Mouse (Mus musculus): ENCODE measurements around the gene Lrrc49. TPM values are rescaled to one million over a fixed set of nuclear protein-coding genes. Genes with fewer than 3 reads are reported as not detected.

The Lrrc49 gene
- polyA plus RNA-seq, 1 experiment: 73.5 TPM

- Histone ChIP-seq H3K4me3 (ENCODE audit: insufficient read depth, low read length) (no peak overlapping the region), H3K4me1 (ENCODE audit: control insufficient read depth, insufficient read depth, low read length) (peaks cover 7% of the 10 kb centered on the region), H3K27ac (ENCODE audit: insufficient read depth, low read length) (no peak overlapping the region)
- TF ChIP-seq POLR2A (IDR thresholded peaks at IDR 0.05; ENCODE audit: extremely low read depth, insufficient read depth, low read length): no peak
- no peak for TF ChIP-seq CTCF (IDR thresholded peaks at IDR 0.05; ENCODE audit: extremely low read depth, insufficient read depth, low read length)
Observed at GRCm38 (mm10) chr9:60664385-60664784, 23.6 kb downstream of the Lrrc49 start.

- no peak overlapping the region for H3K4me3 ChIP-seq (ENCODE audit: insufficient read depth, low read length)
- TF ChIP-seq POLR2A (IDR thresholded peaks at IDR 0.05; ENCODE audit: extremely low read depth, insufficient read depth, low read length) (no peak), CTCF (IDR thresholded peaks at IDR 0.05; ENCODE audit: extremely low read depth, insufficient read depth, low read length) (no peak)
- H3K4me1 ChIP-seq (ENCODE audit: control insufficient read depth, insufficient read depth, low read length): peaks cover 7% of the 10 kb centered on the region
- H3K27ac ChIP-seq (ENCODE audit: insufficient read depth, low read length): no peak overlapping the region
Observed at GRCm38 (mm10) chr9:60662936-60663335, 25.0 kb downstream of the Lrrc49 start.

GRCm38 (mm10) chr9:60653582-60653981, 34.4 kb downstream of the Lrrc49 start:
- no peak overlapping the region for H3K27ac ChIP-seq (ENCODE audit: insufficient read depth, low read length)
- H3K4me1 ChIP-seq (ENCODE audit: control insufficient read depth, insufficient read depth, low read length): peaks cover 7% of the 10 kb centered on the region
- no peak for TF ChIP-seq POLR2A (IDR thresholded peaks at IDR 0.05; ENCODE audit: extremely low read depth, insufficient read depth, low read length)
- TF ChIP-seq CTCF (IDR thresholded peaks at IDR 0.05; ENCODE audit: extremely low read depth, insufficient read depth, low read length): no peak
- H3K4me3 ChIP-seq (ENCODE audit: insufficient read depth, low read length): no peak overlapping the region

GRCm38 (mm10) chr9:60653137-60653536, 34.8 kb downstream of the Lrrc49 start:
- Histone ChIP-seq H3K4me3 (ENCODE audit: insufficient read depth, low read length) (no peak overlapping the region), H3K4me1 (ENCODE audit: control insufficient read depth, insufficient read depth, low read length) (peaks cover 9% of the 10 kb centered on the region), H3K27ac (ENCODE audit: insufficient read depth, low read length) (no peak overlapping the region)
- no peak for TF ChIP-seq CTCF (IDR thresholded peaks at IDR 0.05; ENCODE audit: extremely low read depth, insufficient read depth, low read length)
- no peak for TF ChIP-seq POLR2A (IDR thresholded peaks at IDR 0.05; ENCODE audit: extremely low read depth, insufficient read depth, low read length)

GRCm38 (mm10) chr9:60650277-60650676, 37.7 kb downstream of the Lrrc49 start:
- Histone ChIP-seq H3K4me1 (ENCODE audit: control insufficient read depth, insufficient read depth, low read length) (peaks cover 11% of the 10 kb centered on the region), H3K27ac (ENCODE audit: insufficient read depth, low read length) (peak overlapping the region; percentile 57)

GRCm38 (mm10) chr9:60648981-60649975, 38.7 kb downstream of the Lrrc49 start:
- TF ChIP-seq POLR2A (IDR thresholded peaks at IDR 0.05; ENCODE audit: extremely low read depth, insufficient read depth, low read length) (peak; percentile 65; the same call in 1 of the 2 replicates), CTCF (IDR thresholded peaks at IDR 0.05; ENCODE audit: extremely low read depth, insufficient read depth, low read length) (no peak)
- Histone ChIP-seq H3K4me1 (ENCODE audit: control insufficient read depth, insufficient read depth, low read length) (peaks cover 11% of the 10 kb centered on the region), H3K27ac (ENCODE audit: insufficient read depth, low read length) (peak overlapping the region; percentile 76), H3K4me3 (ENCODE audit: insufficient read depth, low read length) (peak overlapping the region; percentile 16)

More at GRCm38 (mm10) chr9:60650277-60650676, 37.7 kb downstream of the Lrrc49 start:
- H3K4me3 ChIP-seq (ENCODE audit: insufficient read depth, low read length): no peak overlapping the region
- TF ChIP-seq CTCF (IDR thresholded peaks at IDR 0.05; ENCODE audit: extremely low read depth, insufficient read depth, low read length) (no peak), POLR2A (IDR thresholded peaks at IDR 0.05; ENCODE audit: extremely low read depth, insufficient read depth, low read length) (no peak)

GRCm38 (mm10) chr9:60633601-60634000, 54.4 kb downstream of the Lrrc49 start:
- TF ChIP-seq POLR2A (IDR thresholded peaks at IDR 0.05; ENCODE audit: extremely low read depth, insufficient read depth, low read length): no peak
- no peak for TF ChIP-seq CTCF (IDR thresholded peaks at IDR 0.05; ENCODE audit: extremely low read depth, insufficient read depth, low read length)
- peaks cover 3% of the 10 kb centered on the region; the same call in 1 of the 2 replicates for H3K4me1 ChIP-seq (ENCODE audit: control insufficient read depth, insufficient read depth, low read length)
- no peak overlapping the region for H3K27ac ChIP-seq (ENCODE audit: insufficient read depth, low read length)
- H3K4me3 ChIP-seq (ENCODE audit: insufficient read depth, low read length): no peak overlapping the region

GRCm38 (mm10) chr9:60626311-60626791, 61.6 kb downstream of the Lrrc49 start:
- Histone ChIP-seq H3K27ac (ENCODE audit: insufficient read depth, low read length) (0 out of 2 replicates have a peak overlapping the region, but pooled peaks have one; percentile 9), H3K4me1 (ENCODE audit: control insufficient read depth, insufficient read depth, low read length) (peaks cover 16% of the 10 kb centered on the region), H3K4me3 (ENCODE audit: insufficient read depth, low read length) (no peak overlapping the region)
- no peak for TF ChIP-seq POLR2A (IDR thresholded peaks at IDR 0.05; ENCODE audit: extremely low read depth, insufficient read depth, low read length)
- TF ChIP-seq CTCF (IDR thresholded peaks at IDR 0.05; ENCODE audit: extremely low read depth, insufficient read depth, low read length): no peak

GRCm38 (mm10) chr9:60625895-60626294, 62.1 kb downstream of the Lrrc49 start:
- H3K27ac ChIP-seq (ENCODE audit: insufficient read depth, low read length): 0 out of 2 replicates have a peak overlapping the region, but pooled peaks have one; percentile 9
- H3K4me1 ChIP-seq (ENCODE audit: control insufficient read depth, insufficient read depth, low read length): peaks cover 16% of the 10 kb centered on the region

More at GRCm38 (mm10) chr9:60625895-60626294, 62.1 kb downstream of the Lrrc49 start:
- no peak for TF ChIP-seq POLR2A (IDR thresholded peaks at IDR 0.05; ENCODE audit: extremely low read depth, insufficient read depth, low read length)
- TF ChIP-seq CTCF (IDR thresholded peaks at IDR 0.05; ENCODE audit: extremely low read depth, insufficient read depth, low read length): no peak
- no peak overlapping the region for H3K4me3 ChIP-seq (ENCODE audit: insufficient read depth, low read length)
